Mouse (Mus musculus): ENCODE data around the gene Gm765. TPM values are rescaled to one million over a fixed set of nuclear protein-coding genes. Genes with fewer than 3 reads are reported as not detected.

The Gm765 gene
- polyA plus RNA-seq, 2 experiments: 0.92 to 1.3 TPM

DNA sequence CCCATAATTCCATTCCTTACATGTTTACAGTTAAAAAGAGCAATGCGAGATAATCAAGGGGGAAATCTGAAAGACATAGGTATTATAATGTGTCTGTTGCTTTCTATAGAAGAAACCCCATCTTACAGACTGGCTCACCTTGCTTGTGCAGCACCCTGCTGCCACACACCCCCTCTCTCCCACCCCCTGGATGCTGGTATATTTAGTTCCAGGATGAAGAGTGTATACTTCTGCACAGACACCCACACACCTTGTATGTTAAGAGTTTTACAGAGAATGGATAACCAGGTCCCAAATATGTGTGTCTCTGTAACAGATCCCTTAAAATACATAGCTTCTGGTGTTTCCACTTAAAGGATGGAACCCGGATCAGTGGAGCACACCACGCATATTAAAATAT, 10.7 kb upstream of the Gm765 start:
- Histone ChIP-seq H3K27me3 (ENCODE audit: control insufficient read depth, insufficient read depth, low read length) (no peaks in the 10 kb centered on the region), H3K9ac (ENCODE audit: low read depth, low read length, severe bottlenecking) (no peak overlapping the region), H3K36me3 (ENCODE audit: control insufficient read depth, insufficient read depth, low read length) (no peaks in the 10 kb centered on the region), H3K27ac (replicated peaks; ENCODE audit: low read depth, low read length) (no peak overlapping the region), H3K9me3 (ENCODE audit: control insufficient read depth, low read length) (no peaks in the 10 kb centered on the region), H3K4me3 (replicated peaks; ENCODE audit: low read length) (no peak overlapping the region), H3K4me2 (replicated peaks; ENCODE audit: low read depth, low read length, severe bottlenecking) (no peak overlapping the region), H3K4me1 (ENCODE audit: control insufficient read depth, insufficient read depth, low read length) (no peaks in the 10 kb centered on the region)
- no peak for ATAC-seq (ENCODE audit: low FRiP score, low read depth)
- no peak for DNase-seq (ENCODE audit: low spot score)
- no peak for TF ChIP-seq POLR2A (IDR thresholded peaks at IDR 0.05; ENCODE audit: borderline replicate concordance, extremely low read depth, insufficient read depth, insufficient read length)
- WGBS: 89% methylated on average over 3 of the region's 3 CpGs

DNA sequence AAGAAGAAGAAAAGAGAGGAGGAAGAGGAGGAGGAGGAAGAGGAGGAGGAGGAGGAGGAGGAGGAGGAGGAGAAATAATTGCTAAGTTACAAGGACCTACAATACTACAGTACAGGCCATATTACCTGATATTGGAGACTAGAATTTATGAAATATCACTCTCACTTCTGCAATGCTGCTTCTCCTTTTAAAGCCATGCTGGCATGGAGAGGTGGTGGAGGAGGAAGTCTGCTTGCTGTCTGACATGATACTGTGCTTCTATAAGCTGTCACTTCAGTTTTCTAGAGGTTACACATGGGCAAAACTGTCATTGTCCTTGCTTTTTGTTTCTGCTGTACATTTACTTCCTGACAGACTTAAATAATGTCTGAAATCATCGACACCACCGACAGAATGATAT, 9.8 kb downstream of the Gm765 start:
- no peak for DNase-seq (ENCODE audit: low spot score)
- Histone ChIP-seq H3K27ac (replicated peaks; ENCODE audit: low read depth, low read length) (no peak overlapping the region), H3K9me3 (ENCODE audit: control insufficient read depth, low read length) (no peaks in the 10 kb centered on the region), H3K4me1 (ENCODE audit: control insufficient read depth, insufficient read depth, low read length) (no peaks in the 10 kb centered on the region), H3K27me3 (ENCODE audit: control insufficient read depth, insufficient read depth, low read length) (no peaks in the 10 kb centered on the region), H3K9ac (ENCODE audit: low read depth, low read length, severe bottlenecking) (no peak overlapping the region), H3K4me3 (replicated peaks; ENCODE audit: low read length) (no peak overlapping the region), H3K36me3 (ENCODE audit: control insufficient read depth, insufficient read depth, low read length) (no peaks in the 10 kb centered on the region), H3K4me2 (replicated peaks; ENCODE audit: low read depth, low read length, severe bottlenecking) (no peak overlapping the region)
- no peak for ATAC-seq (ENCODE audit: low FRiP score, low read depth)
- TF ChIP-seq POLR2A (IDR thresholded peaks at IDR 0.05; ENCODE audit: borderline replicate concordance, extremely low read depth, insufficient read depth, insufficient read length): no peak
- 93% methylated on average over 2 of the region's 2 CpGs for WGBS

DNA sequence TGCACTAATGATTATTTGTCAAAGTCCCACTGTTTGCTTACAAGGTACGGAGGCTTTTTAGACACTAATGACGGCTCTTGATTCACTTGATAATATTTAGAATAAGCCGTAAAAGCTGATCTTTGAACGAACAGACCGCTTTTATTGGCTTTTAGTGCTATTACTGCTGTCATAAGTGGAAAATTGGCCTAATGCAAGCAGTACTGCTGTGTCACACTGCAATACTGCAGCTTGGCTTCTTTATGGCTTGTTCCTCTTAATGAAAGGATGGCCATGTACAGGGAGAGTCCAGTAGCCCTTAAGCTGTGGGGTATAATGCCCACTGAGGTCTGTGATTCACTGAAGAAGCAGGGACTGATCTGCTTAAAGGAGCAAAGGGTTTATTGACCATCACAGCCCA, 30.9 kb downstream of the Gm765 start:
- no peak for ATAC-seq (ENCODE audit: low FRiP score, low read depth)
- 48% methylated on average over 5 of the region's 5 CpGs for WGBS
- no peaks in the 10 kb centered on the region for H3K27me3 ChIP-seq (ENCODE audit: control insufficient read depth, insufficient read depth, low read length)

DNA sequence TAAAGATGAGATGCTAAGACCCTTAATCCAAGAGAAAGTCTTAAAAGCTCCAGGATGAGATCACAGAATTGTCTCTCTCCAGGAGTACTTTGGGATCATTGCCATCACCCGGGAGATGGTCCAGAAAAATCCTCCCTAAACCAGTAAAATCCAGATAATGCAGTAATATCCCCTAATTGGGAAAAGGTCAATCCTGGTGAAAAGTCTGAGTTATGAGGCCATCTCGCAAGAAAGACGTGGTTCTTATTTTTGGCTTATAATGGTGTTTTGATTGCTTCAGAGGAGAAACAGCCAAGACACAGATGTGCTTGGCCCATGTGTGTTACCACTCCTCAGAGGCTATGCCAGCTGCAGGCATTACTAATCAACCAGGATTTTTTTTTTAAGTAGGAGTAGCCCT, 34.9 kb downstream of the Gm765 start:
- 39% methylated on average over 3 of the region's 3 CpGs for WGBS
- no peaks in the 10 kb centered on the region for H3K9me3 ChIP-seq (ENCODE audit: control insufficient read depth, low read length)
- H3K9ac ChIP-seq (ENCODE audit: low read depth, low read length, severe bottlenecking): no peak overlapping the region
- no peak overlapping the region for H3K4me3 ChIP-seq (replicated peaks; ENCODE audit: low read length)
- DNase-seq (ENCODE audit: low spot score): peak; percentile 76
- no peaks in the 10 kb centered on the region for H3K36me3 ChIP-seq (ENCODE audit: control insufficient read depth, insufficient read depth, low read length)
- TF ChIP-seq POLR2A (IDR thresholded peaks at IDR 0.05; ENCODE audit: borderline replicate concordance, extremely low read depth, insufficient read depth, insufficient read length): no peak
- H3K4me2 ChIP-seq (replicated peaks; ENCODE audit: low read depth, low read length, severe bottlenecking): no peak overlapping the region
- H3K27me3 ChIP-seq (ENCODE audit: control insufficient read depth, insufficient read depth, low read length): no peaks in the 10 kb centered on the region
- no peak overlapping the region for H3K27ac ChIP-seq (replicated peaks; ENCODE audit: low read depth, low read length)
- peaks cover 9% of the 10 kb centered on the region for H3K4me1 ChIP-seq (ENCODE audit: control insufficient read depth, insufficient read depth, low read length)
- no peak for ATAC-seq (ENCODE audit: low FRiP score, low read depth)

More for the DNA sequence above, 30.9 kb downstream of the Gm765 start:
- H3K36me3 ChIP-seq (ENCODE audit: control insufficient read depth, insufficient read depth, low read length): no peaks in the 10 kb centered on the region
- no peak overlapping the region for H3K27ac ChIP-seq (replicated peaks; ENCODE audit: low read depth, low read length)
- peaks cover 9% of the 10 kb centered on the region for H3K4me1 ChIP-seq (ENCODE audit: control insufficient read depth, insufficient read depth, low read length)
- no peaks in the 10 kb centered on the region for H3K9me3 ChIP-seq (ENCODE audit: control insufficient read depth, low read length)
- H3K4me3 ChIP-seq (replicated peaks; ENCODE audit: low read length): no peak overlapping the region
- no peak for DNase-seq (ENCODE audit: low spot score)
- H3K4me2 ChIP-seq (replicated peaks; ENCODE audit: low read depth, low read length, severe bottlenecking): no peak overlapping the region
- H3K9ac ChIP-seq (ENCODE audit: low read depth, low read length, severe bottlenecking): no peak overlapping the region
- no peak for TF ChIP-seq POLR2A (IDR thresholded peaks at IDR 0.05; ENCODE audit: borderline replicate concordance, extremely low read depth, insufficient read depth, insufficient read length)

DNA sequence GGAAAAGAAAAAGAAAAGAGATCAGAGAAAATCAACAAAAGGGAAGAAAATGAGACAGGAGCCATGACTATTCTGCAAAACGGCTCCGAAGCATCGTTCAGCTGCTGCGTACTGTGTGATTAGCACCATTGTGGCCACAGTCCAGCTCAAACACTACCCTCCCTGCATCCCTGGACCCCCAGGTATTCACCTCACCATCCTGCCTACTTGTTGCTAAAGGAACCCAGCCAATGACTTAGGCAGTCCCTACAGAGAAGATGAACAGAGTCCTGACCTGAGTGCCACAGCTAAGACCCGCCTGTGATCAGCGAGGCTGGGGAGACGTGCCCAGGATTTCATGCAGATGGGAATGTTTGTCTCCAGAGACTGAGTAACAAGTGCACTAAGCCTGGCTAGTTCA, 35.4 kb downstream of the Gm765 start:
- H3K4me1 ChIP-seq (ENCODE audit: control insufficient read depth, insufficient read depth, low read length): peaks cover 9% of the 10 kb centered on the region
- no peak overlapping the region for H3K27ac ChIP-seq (replicated peaks; ENCODE audit: low read depth, low read length)
- no peaks in the 10 kb centered on the region for H3K36me3 ChIP-seq (ENCODE audit: control insufficient read depth, insufficient read depth, low read length)
- no peak for ATAC-seq (ENCODE audit: low FRiP score, low read depth)
- H3K27me3 ChIP-seq (ENCODE audit: control insufficient read depth, insufficient read depth, low read length): no peaks in the 10 kb centered on the region
- no peaks in the 10 kb centered on the region for H3K9me3 ChIP-seq (ENCODE audit: control insufficient read depth, low read length)
- no peak overlapping the region for H3K9ac ChIP-seq (ENCODE audit: low read depth, low read length, severe bottlenecking)
- H3K4me3 ChIP-seq (replicated peaks; ENCODE audit: low read length): no peak overlapping the region
- no peak overlapping the region for H3K4me2 ChIP-seq (replicated peaks; ENCODE audit: low read depth, low read length, severe bottlenecking)
- no peak for DNase-seq (ENCODE audit: low spot score)
- TF ChIP-seq POLR2A (IDR thresholded peaks at IDR 0.05; ENCODE audit: borderline replicate concordance, extremely low read depth, insufficient read depth, insufficient read length): no peak
- 70% methylated on average over 7 of the region's 7 CpGs for WGBS

DNA sequence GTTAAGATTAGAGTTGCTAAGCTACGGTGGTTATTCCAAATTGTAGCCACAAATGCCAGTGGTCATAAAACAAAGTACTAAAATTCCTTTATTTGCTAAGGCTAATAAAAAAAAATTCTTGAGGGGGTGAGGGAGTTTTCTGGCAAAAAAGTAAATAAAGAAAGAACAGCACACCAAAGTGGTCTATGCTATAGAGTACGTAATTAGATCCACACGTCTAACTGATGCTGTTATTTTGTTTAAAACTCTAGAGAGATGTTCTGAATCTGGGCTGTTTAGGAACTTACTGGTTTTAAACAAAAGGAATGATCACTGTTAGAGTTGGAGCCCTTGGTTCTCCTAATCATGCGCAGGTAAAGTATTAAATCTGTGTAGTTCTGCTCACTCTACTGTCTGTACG, 50.5 kb downstream of the Gm765 start:
- DNase-seq (ENCODE audit: low spot score) (peak; percentile 45), ATAC-seq (ENCODE audit: low FRiP score, low read depth) (peak; percentile 71; the same call in 1 of the 2 replicates)
- Histone ChIP-seq H3K4me3 (replicated peaks; ENCODE audit: low read length) (no peak overlapping the region), H3K9ac (ENCODE audit: low read depth, low read length, severe bottlenecking) (no peak overlapping the region), H3K27ac (replicated peaks; ENCODE audit: low read depth, low read length) (0 out of 2 replicates have a peak overlapping the region, but pooled peaks have one; percentile 30), H3K4me2 (replicated peaks; ENCODE audit: low read depth, low read length, severe bottlenecking) (no peak overlapping the region), H3K4me1 (ENCODE audit: control insufficient read depth, insufficient read depth, low read length) (peaks cover 2% of the 10 kb centered on the region; the same call in 1 of the 2 replicates), H3K9me3 (ENCODE audit: control insufficient read depth, low read length) (no peaks in the 10 kb centered on the region), H3K27me3 (ENCODE audit: control insufficient read depth, insufficient read depth, low read length) (no peaks in the 10 kb centered on the region), H3K36me3 (ENCODE audit: control insufficient read depth, insufficient read depth, low read length) (no peaks in the 10 kb centered on the region)
- TF ChIP-seq POLR2A (IDR thresholded peaks at IDR 0.05; ENCODE audit: borderline replicate concordance, extremely low read depth, insufficient read depth, insufficient read length): no peak
- 35% methylated on average over 5 of the region's 5 CpGs for WGBS

Measured in limb, embryonic 14.5 days (tissue).